Mouse (Mus musculus): ENCODE data around the gene Slc43a2.

The Slc43a2 gene

DNA sequence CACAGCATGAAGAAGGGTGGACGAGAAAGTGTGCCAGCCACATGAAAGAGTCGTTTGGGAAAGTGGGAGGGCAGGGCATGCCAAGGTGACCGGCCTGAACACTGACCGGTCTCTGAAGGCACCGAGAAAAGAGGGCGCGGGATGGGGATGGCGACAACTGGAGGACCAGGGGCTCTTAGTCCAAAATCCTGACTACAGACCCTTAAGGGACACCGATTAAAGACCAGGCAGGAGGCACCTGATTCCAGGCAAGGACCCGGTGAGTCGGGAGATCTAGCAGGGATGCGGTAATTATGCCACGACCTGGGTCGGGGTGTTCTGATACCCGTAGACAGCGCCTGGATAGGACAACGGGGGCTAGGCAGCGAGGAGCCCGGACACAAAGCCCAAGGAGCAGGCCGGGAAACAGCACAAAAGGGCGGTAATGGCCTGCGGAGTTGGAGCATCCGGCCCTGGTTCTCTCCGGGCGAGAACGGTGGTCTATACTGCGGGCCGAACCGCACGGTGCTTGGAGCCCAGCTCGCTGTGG lies 585 bp upstream of the Slc43a2 start:
- peak; percentile 41 for DNase-seq

DNA sequence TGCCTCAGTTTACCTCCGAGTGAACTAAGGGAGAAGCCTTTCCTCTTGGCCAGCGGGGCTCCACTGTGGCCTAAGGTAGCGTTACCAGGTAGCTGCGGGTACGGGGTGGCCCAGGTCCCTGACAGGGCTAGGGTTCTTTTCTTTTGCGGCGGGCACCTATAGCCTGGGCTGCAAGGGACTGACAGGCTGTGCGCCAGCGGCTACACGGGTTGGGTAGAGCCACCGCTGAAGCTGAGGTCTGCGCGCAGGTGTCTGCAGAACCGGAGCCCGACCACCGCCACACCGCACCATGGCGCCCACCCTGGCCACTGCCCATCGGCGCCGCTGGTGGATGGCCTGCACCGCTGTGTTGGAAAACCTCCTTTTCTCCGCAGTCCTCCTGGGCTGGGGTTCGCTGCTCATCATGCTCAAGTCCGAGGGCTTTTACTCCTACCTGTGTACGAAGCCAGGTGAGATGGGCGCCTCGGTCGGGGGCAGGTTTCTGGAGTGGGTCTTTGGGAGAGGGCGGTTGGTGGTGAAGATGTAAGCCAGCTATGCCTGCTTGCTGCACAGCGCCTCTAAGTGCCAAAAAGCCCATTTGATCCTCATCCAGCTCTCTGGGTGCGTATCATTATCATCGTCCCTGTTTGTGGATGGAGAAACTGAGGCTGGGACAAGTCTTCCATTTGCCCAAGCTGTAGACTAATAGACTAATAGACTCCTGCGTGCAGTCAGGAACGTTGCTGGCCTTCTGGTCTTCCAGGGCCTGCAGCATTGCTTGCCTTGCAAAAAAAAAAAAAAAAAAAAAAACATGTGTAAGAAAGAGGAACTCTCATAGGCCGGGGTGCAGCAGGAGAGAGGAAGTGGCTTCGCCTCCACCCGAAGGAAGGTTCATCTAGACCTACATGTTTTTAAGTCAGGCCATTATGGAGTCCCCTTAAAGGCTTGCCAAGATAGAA lies 1.1 kb downstream of the Slc43a2 start:
- peak; percentile 42 for DNase-seq

DNA sequence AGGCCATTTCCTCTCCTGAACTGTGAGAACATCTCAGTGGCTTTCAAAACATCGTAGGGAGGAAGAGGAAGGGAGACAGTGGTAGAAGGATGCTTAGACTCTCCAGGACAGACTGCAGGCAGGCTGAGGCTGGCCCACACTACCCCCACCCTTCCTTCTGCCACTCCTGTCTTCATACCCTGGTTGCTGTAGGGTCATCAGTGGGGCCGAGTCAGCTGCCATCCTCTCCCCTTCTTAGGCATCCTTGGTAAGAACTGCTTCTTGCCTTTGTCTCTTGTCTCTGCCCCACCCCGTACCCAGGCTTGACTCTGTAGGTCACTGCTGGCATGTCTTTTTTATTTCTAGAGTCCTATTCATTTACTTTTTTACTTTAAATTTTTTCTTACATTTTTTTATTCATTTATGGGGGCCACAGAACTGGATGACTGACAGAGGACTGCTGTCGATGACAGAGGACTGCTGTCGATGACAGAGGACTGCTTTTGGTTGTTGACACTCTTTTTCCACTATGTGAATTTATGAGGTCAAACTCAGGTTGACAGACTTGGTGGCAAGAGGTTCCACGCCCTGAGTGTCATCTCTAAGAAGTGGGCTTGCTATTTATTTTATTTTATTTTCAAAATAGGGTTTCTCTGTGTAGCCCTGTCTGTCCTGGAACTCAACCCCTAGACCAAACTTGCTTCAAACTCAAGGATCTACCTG lies 2.0 kb downstream of the Slc43a2 start:
- no peak for DNase-seq

DNA sequence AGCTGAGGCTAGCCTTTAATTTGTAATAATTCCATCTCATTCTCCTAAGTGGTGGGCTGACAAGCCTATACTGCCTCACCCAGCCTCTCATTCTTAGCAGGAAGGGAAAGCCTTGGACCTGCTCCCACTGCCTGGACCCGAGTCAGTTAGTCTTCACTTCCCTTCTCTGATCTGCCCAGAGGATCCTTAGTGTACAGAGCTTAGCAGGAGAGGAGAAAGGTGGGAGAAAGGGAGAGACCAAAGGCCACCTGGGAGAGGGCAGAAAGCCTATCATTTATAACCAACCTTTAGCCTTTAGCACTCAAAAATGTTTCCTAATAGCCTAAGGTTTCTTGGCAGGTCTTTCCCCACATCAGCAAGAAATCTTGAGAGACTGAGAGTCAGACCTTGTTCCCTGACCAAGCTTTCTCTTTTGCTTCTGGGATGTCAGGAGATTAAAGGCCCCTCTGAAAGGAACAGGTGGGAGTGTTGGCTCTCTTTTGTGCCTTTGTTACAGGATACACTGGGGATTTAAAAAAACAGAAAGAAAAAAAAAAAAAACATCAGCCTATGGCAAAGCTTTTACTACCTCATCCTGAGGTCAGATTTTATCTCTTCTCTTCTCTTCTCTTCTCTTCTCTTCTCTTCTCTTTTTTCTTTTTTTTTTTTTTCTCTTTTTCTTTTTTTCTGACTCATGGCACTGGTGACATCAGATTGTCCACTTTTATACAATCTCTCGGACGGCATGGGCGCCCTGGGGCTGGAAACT lies 3.0 kb downstream of the Slc43a2 start:
- no peak for DNase-seq

DNA sequence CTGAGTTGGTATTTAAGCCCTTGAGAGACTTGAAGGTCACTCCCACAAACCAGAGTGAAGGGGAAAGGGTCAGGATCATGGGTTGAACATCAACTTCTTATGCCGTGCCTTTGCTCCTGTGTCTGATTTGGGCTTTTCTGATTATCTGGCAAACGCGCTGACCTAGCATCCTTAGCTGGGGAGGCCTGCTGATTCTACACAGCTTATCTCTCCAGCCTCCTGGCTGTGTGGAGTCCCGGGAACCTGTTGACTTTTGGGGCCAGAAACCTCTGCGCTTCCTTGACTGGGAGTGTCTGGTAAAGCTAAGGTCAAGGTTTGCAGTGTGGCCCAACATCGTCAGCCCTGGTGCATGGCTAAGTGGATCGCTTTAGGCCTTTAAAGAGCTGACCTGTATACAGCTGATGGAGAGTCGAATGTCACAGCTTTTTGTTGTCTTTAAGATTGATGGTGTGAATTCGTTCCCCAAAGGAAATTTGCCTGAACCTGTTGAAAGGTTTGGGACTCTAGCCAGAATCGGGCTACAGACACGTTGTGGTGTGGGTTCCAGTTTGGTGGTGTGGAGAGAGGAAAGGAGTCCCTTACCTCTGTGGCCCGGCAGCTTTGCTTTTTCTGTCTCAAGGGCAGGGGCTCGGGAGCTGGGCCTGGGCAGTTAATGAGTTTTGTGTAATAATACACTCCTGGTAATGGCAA lies 3.8 kb downstream of the Slc43a2 start:
- no peak for DNase-seq

DNA sequence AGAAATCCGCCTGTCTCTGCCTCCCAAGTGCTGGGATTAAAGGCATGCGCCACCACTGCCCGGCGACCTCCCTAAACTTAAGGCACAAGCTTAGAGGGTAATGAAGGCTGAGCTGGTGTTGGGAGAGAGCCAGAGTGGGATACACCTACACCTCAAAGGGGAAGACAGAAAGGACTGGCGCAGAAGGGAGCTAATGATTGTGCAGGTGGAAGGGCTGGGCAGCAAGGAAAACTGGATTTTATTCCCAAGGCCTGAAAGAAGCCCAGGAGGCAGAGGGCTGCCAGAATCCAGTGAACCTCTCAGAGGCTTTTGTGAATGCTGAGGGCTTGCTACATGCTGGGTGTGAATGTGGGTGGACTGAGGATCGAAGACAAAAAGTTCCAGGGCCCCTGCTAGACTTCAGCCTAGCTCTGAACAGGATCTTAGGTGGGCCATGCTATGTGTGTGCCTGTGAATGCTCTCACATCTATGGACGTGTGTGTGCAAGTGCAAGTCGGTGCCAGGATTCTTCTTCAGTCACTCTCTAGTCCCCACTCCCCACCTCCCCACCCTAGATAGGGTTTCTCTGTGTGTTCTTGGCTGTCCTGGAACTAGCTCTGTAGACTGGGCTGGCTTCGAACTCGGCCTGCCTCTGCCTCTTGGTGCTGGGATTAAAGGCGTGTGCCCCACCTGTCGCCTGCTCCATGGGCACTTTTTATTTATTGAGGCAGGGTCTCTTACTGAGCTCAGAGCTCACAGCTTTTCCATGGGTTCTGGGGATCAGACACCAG lies 4.9 kb downstream of the Slc43a2 start:
- DNase-seq = no peak

DNA sequence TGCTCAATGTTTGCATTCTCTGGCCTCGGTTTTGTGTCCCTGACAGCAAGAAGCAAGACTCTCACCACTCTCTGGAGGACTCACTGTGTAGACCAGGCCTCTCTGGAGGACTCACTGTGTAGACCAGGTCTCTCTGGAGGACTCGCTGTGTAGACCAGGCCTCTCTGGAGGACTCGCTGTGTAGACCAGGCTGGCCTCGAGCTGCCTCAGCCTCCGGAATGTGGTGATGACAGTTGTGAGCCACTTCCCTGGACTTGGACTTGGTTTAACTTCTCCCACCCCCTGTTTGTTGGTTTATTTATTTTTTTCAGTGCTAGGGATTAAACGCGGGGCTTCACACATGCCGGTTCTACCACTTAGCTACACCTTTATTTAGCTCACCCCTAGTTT lies 5.5 kb downstream of the Slc43a2 start:
- no peak for DNase-seq

DNA sequence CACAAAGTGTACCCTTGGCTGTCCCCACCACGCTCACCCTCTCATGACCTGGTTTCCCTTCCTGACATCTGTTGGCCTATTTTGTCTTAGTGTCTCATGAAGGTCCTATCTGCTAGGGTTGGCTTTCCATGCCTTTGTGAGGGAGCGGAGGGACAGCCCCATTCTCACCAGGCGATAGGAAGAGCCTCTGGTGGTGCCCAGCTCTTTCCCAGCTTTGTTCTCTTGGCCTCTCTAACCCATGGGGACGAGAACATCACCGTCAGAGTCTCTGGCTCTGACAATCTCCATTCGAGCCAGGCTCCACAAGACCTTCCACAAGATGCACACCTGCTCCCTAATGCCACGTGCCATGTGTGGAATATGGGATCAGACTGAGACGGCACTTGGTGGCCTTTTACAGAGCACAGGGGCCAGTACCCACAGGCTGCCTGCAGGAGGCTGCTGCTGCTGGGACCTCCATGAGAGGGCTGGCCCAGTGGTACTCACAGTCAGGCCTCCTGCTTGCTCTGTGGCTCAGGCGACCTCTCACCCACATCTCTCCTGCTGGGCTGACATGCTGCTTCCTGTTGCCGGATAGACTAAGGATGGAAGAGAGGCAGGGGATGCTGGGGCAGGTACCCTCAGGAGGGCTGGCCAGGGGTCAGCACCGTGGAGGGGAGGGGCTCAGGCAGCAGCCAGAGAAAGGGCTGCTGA lies 6.1 kb downstream of the Slc43a2 start:
- DNase-seq = peak; percentile 50

DNA sequence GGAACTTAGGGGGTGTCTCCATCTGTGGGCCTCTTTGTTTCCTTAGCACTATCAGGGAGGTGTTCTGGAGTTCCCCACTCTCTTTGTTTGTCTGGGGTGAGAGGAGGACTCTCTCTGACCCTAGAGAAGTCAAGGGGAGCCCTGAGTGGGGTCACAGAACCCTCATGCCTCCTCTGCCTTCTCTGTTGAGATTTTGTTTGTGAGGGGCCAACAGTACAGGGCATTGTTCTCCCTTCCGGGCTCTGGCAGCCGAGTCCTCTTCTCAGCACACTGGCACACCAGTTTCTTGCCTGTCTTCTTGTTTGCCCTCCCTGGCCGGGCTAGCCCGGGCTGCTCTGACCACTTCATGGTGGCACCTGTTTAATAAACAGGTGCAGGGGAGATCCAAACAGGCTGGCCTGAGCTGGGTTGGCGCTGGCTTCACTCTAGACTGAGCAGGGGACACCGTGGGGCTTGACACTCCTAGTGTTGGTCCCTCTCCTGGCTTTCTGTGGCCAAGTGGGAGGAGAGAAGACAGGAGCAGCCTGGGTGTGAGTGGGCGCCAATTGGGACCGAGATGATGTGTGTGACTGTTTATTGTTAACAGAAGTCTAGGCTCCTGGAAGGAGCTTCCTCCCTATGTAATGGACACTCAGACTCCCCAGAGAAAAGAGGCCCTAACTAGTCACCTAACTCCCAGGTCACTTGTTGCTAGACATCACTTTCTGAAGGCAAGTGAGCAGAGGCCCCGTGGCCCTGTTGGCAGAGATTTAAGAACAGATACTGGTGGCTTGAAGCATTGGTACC lies 6.9 kb downstream of the Slc43a2 start:
- DNase-seq = no peak

DNA sequence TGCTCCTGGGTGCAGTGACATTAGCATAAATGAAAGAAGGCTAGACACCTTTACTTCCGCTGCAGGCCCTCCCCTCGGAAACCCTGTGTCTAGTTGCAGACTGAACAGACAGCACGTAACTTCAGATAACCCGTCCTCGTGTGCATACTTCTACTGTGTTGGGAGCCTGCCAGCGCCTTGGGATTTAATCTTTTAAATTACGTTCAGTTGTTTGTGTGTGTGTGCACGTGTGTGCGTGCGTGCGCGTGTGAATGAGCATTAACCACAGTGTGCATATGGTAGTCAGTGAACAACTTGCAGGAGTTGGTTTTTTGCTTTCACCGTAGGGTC lies 7.4 kb downstream of the Slc43a2 start:
- no peak for DNase-seq

DNA sequence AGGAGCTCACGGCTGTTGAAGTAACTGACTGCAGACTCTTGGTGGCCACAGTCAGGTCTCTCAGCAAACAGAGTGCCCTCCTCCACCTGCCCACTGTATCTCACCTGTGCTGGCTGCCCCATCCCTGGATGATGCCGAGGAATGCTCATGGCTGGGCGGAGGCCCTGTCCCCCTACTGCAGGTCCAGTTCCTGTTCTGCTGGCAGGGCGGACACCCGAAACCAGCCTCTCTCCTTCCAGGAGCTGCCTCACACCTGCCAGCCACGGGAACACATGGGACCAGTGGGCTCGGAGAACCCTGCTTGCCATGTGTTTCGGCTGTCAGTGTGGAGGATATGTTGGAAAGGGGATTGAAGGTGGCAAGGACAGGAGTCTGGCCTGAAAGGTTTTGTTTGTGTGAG lies 8.7 kb downstream of the Slc43a2 start:
- no peak for DNase-seq

DNA sequence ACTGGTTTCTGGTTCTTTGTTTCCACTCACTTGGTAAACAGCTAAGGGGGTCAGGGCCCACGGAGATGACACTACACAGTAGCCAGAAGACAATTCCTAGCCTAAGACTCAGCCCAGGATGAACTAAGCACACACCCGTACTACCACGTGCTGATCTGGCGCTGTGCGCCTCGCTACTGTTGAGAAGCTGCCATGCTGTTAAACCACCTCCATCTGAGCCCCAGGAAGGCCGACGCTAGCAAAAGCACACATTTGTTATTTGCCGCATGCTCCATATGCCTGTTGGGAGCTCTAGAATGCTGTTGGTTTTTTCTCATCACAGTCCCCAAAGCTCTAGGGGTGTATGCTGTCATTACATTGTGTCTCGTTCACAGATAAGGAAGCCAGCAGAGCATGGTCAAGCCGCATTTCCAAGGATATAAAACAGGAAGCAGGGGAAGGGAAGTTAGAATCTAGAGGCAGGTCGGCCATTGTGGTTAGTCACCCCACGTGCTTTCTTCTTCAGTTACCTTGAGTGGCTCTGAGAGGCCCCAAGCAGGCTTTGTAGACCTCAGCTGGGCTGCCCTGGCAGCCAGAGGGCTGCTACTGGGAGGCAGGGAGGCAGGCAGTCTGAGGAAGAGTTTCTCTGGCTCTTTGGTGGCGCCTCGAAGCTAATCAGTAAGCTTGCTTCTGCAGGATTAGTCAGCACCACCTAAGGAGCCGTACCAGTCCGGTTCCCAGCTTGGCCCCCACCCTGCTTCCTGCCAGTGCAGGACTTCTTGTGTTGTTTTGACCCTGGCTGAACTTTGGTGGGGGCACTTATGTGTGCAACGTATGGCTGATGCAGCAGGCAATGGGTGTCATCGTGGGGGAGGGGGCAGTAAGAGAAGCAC lies 9.5 kb downstream of the Slc43a2 start:
- DNase-seq = no peak

DNA sequence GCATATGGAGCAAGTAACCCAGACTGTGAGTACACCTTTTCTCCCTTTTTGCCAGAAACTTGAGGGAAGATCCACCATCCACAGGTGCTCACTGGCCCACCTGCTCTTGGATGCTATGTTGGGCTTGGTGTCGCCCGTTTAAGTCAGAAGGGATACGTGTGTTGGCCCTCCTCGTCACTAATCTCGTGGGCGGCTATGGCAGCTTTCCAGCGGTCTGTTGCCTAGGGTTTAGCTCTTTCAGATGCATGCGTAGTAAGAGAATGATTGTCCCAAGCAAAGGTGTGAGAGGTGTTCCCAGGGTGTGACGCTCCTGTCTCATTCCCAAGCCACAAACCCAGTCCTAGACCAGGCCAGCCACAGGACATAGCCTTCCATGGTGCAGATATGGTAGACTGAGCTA lies 13.2 kb downstream of the Slc43a2 start:
- no peak for DNase-seq

DNA sequence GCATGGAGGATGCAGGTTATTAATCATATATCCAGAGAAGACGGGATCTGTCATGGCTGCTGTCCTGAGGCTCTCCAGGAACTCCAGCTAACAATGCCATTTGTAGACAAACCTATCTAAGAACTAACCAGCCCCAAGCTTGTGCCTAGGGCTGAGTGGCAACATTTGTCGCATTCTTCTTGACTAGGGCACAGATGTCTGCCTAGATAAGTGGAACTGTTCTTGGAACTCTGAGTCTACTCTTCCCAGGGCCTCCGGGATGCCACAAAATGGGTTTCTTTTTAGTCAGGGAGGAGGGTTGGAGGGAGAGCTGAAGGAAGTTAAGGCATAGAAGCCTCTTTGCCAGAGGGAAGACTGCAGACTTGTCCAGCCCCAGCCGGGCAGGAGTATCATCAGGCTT lies 14.6 kb downstream of the Slc43a2 start:
- DNase-seq = no peak

DNA sequence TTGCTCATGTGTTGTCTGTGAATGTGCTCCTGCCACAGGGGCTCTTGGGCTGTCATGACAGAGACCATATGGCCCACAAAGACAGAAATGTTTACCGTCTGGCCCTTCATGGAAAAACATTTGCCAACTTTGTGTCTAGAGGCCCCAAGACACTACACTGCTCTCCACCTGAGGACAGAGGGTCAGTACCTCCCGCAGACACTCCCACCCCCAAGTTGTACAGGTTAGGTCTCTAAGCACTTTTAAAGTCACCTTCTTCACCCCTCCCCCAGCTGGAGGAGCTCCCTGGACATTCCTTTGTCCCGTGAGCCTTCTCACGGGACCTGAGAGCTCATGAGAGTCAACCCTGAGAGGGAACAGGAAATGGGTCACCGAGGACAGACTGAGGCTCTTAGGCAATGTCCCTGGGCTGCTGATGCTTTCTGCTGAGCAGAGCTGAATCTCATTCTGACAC lies 18.2 kb downstream of the Slc43a2 start:
- DNase-seq = peak; percentile 63

DNA sequence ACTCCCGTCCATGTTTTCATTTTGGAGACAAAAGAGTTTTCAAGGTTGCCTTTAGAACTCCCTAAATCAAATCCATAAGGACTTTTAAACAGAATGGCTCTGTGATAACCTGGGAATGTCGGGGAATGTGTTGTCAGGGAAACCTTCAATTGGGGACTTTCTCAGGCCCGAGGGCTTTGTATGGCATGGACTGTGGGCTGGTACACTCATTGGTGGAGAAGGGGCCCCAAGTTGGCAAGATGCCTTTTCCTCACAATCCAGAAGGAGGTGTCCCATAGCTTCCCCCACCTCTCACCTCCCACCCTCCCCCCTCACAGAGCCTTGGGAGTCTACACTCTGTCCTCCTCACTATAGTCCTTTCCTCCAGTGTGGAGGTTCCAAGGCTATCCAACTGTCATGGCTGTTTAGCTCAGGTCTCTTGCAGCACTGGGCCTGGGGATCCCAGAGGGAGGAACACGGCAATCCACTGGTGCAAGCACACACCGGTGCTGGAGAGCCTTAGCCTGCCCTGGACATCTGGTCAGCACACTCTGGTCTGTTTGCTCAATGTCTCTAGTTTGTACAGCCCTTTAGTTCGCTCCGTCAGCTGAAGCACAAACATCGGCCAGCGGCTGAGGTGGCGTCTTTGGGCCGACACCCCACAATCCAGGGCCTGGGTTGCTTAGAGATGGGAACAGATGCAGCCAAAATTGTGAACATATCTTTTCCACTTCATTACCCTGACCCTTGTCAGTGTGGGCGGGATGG lies 18.9 kb downstream of the Slc43a2 start:
- peak; percentile 83 for DNase-seq

DNA sequence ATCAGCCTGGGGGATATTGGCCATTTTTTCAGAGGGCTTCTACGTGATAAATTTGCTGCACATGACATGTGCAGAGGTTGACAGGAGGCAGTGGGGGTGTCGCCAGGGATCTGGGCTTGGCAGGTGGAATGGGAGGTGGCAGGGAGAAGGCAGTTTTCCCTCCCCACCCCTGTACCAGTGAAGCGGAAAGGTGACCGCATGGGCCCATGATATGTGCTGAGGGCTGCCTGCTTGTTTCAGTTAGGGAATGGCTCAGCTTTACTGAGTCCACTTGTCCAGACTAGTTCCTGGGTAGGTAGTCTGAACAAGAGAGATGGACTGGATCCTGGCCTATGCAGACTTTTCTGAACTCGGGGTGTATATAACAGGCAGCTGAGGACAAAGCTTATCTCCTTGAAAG lies 19.8 kb downstream of the Slc43a2 start:
- no peak for DNase-seq

DNA sequence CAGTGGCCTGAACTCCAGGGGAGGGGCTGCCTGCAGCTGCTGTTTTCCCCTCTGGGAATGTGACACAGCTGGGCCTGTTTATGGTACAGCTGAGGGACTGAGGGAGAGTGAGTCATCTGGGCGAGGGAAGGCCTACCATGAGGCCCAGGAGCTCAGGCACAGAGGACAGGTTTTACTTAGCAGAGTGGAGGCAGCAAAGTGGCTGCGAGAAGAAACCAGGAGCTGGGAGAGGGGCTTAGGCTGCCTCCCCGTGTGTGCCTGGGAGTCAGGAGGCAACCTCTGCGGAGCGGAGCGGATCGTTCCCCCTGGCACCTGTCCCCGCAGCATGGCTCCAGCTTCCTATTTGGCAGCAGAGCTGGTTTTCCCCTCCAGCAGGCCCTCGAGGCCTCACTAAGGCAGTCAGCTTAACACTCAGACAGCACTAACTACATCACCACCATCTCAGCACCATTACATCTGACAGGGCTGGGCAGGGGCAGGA lies 20.5 kb downstream of the Slc43a2 start:
- peak; percentile 73 for DNase-seq
